Mouse (Mus musculus) effector memory CD4-positive, alpha-beta T cell, adult 7 months (primary cell): ENCODE data around the gene Papolb. TPM values are rescaled to one million over a fixed set of nuclear protein-coding genes. Genes with fewer than 3 reads are reported as not detected.

Experiments used
- polyA plus RNA-seq: library from polyadenylated mRNA; unstranded; fragments of 100-300 nt; shearing (Covaris generic); gene quantifications from one replicate; pipeline ENCODE4 v1.2.1, GENCODE M21; 2017

The Papolb gene
- polyA plus RNA-seq: 0.17 TPM

DNA sequence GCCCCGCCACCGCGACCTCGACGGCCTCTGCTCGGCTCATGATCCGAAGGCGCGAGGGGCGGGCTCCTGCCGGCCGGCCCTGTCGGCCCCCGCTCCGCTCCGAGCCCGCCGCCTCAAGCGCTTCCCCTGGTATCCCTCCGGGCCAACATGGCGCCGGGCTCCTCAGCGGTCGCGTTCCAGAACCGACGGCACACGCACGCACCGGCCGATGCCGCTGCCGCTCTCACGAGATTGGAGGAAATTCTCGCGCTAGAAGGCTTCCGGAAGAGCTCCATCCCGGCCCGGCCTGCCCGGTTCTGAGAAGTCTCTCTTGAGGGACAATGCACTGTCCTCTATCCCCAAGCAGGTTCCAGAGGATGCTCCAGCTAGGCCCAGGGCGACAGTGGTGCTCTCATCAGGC lies at the start of gene Papolb:
TSS of gene Papolb (minus strand) at position 162 of the 400 bp plus-strand sequence.

DNA sequence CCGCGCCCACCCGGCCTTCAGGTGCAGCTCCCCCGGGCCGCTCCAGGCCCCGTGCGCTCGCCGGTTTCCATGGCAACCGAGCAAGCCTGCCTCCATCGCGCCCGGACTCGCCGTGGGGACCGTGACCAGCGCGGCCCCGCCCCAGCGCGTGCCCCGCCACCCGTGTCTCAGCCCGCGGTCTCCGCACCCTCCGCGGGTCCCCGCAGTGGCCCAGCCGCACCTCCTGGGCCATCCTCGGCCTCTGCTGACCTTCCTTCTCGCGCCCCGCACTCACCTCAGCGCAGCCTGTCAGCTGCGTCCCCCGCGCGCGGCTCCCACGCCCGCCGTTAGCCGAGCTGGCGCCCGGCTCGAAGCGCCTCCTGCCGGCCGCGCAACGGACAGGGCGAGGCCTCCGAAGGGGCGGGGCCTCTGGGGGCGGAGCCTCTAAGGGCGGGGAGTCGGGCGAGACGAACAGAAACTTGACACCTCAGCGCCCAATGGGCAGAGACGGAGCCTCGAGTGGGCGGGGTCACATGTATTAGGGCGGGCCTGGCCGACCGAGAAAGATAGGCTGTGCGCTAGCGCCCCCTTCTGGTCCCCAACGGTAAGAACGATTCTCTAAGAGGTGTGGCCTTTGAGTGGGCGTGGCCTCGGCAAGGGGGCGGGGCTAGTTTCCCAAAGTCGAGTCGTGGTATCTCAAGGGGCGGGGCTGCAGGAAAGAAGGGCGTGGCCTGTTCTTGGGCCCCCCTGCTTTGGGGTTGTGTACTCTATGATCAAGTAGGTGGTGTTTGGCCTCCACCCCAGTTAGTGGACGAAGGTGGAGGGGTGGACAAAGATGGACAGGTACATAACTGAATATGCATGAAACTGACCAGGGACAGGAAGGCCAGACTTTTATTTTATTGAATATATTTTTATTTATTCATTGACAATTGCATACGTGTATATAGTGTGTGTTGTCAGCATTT lies 21.1 kb upstream of the Papolb start, which contains the start of gene Radil:
TSS of gene Radil (minus strand) at position 393 of the 947 bp plus-strand sequence.

Other genes starting within 250 kb of the Papolb start
- 11.3 TPM for gene Foxk1, start 128.6 kb downstream of the Papolb start, polyA plus RNA-seq
- gene Ap5z1, start 66.1 kb downstream of the Papolb start, polyA plus RNA-seq: 23.4 TPM
- 0.34 TPM for gene Radil, start 21.0 kb upstream of the Papolb start, polyA plus RNA-seq
- gene Mmd2, start 78.7 kb upstream of the Papolb start, polyA plus RNA-seq: not detected
- 47.4 TPM for gene Wipi2, start 97.6 kb upstream of the Papolb start, polyA plus RNA-seq
- gene Slc29a4, start 162.4 kb upstream of the Papolb start, polyA plus RNA-seq: 0.69 TPM